Mouse (Mus musculus) macrophage (primary cell): ENCODE measurements around the gene Ccnb1. TPM values are rescaled to one million over a fixed set of nuclear protein-coding genes. Genes with fewer than 3 reads are reported as not detected.

Source experiments
- H3K27ac ChIP-seq: fragments of 350-480 bp; formaldehyde crosslinking; 2 replicates; pipeline ENCODE4 v1.9.0; 2021
- H3K36me3 ChIP-seq: fragments of 350-480 bp; formaldehyde crosslinking; 2 replicates; pipeline ENCODE4 v1.9.0; 2021; ENCODE audit errors: inconsistent target
- H3K4me3 ChIP-seq: fragments of 350-480 bp; formaldehyde crosslinking; 2 replicates; pipeline ENCODE4 v1.9.0; 2021; ENCODE audit errors: inconsistent target
- H3K79me2 ChIP-seq: fragments of 350-480 bp; formaldehyde crosslinking; 2 replicates; pipeline ENCODE4 v1.9.0; 2021; ENCODE audit errors: inconsistent target
- WGBS: methylation state at CpG from one replicate; pipeline ENCODE4 v1.1.7; 2026; ENCODE audit warnings: inconsistent platforms; ENCODE audit not compliant: missing documents; 5-methylcytosine and 5-hydroxymethylcytosine counted together
- polyA plus RNA-seq: library from polyadenylated mRNA; stranded (reverse); fragments of 250-400 nt; gene quantifications from 3 replicates; pipeline ENCODE4 v1.2.4, GENCODE M21; 2018; ENCODE audit warnings: inconsistent platforms
- total RNA-seq, 78 experiments: library from RNA; depleted of rRNA; stranded (reverse); fragments of 250-400 nt; gene quantifications; 1 replicate in 9 of 78; 2 replicates in 24 of 78; 3 replicates in 43 of 78; 4 replicates in 2 of 78; pipeline ENCODE4 v1.2.4; 2018; ENCODE audit warnings: inconsistent platforms in 56 of 78

Ccnb1 gene
- total RNA-seq (2018; cell fraction: chromatin; rRNA removed): 10 to 100 TPM in 2 of 26 experiments, 1 to 10 TPM in 20, under 1 TPM in 4; 0.57 to 31.0 (median 3.5) TPM
- 1 to 10 TPM; 1.9 to 9.2 (median 3.3) TPM for total RNA-seq (2018; cell fraction: cytosol; rRNA removed)
- total RNA-seq (2018; cell fraction: nucleus; rRNA removed): 10 to 100 TPM in 1 of 26 experiments, 1 to 10 TPM in 25; 1.4 to 16.0 (median 3.4) TPM
- polyA plus RNA-seq: 1.8 to 7.7 TPM (median 6.2 TPM) in 3 replicates

DNA sequence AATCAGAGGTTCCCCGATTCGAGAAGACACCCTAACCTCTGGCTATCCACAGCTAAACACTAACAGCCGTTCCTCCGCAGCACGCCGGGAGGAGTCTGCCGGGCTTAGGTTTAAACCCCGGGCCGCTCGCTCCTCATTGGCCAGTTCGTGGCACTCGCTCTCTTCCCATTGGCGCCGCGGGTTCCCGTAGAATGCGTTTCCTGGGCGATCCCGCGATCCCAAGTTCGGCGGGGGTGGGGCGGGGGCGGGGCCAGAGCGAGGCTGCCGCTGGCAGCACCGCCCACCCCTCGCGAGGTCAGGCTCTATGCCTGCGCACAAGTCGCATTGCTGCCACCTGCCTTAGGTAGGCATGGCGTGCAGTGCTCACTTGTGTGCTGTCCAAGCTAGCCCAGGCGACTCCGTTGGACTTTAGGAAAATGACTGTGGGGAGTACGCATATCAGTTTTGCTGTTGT, at the start of gene Ccnb1:
Gene Ccnb1 (minus strand): TSS at position 157 of the 454 bp plus-strand sequence.
- peaks cover 40% of the 10 kb centered on the region for H3K79me2 ChIP-seq
- no peaks in the 10 kb centered on the region for H3K36me3 ChIP-seq
- WGBS: 0% methylated on average over 29 of the region's 35 CpGs
- H3K27ac ChIP-seq: peak within 1 kb of the TSS; percentile 85
- H3K4me3 ChIP-seq: peak within 1 kb of the TSS; percentile 97

DNA sequence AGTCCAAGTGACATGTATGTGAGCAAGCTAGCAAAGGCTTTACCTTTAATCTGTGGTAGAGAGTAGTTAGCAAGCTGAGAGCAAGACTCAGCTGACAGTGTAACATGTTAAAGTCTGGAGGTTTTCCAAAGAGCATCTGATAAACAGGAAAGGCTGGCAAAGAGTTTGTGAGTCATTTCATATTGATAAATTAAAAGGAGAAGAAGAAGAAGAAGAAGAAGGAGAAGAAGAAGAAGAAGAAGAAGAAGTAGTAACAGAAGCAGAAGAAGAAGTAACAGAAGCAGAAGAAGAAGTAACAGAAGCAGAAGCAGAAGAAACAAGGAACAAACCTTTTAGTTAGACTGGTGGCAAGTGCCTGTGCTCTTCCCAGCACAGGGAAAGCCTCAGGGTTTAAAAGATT, 48.4 kb upstream of the Ccnb1 start:
- Histone ChIP-seq H3K4me3 (no peak overlapping the region), H3K27ac (peak overlapping the region; percentile 10; the same call in 1 of the 2 replicates), H3K36me3 (no peaks in the 10 kb centered on the region), H3K79me2 (peaks cover 30% of the 10 kb centered on the region)

DNA sequence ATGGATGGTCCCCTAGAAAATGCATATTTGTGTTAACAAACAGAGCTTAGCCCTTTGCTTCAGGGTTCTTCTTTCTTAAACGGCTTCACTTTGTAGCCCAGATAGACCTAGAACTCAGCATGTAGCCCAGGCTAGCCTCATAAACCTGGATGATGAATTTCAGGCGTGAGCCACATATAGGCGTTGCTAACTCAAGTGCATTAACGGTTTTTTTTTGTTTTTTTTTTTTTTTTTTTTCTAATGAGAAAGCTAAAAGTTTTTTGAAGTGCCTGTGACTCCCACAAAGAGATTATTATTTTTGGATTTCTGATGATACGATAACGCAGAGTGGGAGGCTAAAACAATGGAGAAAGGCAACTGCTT, 47.3 kb upstream of the Ccnb1 start:
- 0 out of 2 replicates have a peak, but pooled peaks cover 5% of the 10 kb centered on the region for H3K36me3 ChIP-seq
- 41% methylated on average over 6 of the region's 6 CpGs for whole genome bisulfite sequencing
- H3K79me2 ChIP-seq: peaks cover 41% of the 10 kb centered on the region
- H3K27ac ChIP-seq: no peak overlapping the region
- H3K4me3 ChIP-seq: no peak overlapping the region

DNA sequence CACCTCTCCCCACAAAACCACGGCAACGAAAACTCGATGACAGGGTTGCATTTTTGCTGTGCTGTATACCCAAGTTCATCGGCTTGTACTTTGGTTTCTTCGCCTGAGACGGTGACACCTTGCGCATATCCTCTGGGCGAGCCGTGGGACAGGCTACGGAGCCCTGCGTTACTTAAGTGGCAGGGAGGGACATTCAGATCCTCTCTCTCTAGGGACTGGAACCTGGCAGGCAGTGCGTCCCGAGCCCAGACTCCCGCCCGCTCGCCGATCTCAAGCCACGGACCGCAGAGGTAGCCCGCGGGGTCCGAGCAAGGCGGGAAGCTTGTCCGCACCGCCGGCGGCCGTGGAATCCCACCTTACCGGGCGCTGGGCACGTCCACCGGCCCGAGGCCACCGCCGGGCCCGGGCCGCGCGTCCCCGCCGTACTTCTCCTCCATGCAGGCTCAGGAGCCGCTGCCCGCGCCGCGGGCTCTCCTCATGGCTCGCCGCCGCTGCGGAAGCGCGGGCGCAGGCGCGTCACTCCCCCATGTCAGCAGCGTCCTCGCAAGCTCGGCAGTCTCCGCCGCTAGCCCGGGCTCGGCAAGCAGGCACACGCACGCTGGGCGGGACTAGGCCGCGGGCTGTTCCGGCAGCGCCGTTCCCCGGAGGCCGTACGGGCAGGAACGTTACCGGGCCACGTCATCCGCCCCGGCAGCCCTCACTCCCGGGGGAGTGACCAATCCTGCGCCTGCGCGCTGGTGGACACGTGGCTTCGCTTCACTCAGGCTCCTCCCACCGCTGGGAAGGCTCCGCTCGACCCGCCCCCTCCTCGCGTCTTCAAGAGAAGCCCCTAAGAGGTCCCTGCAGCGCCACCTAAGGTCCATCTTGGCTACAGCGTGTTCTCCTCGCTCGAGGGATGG, 46.6 kb upstream of the Ccnb1 start, which contains the start of gene Slc30a5:
Gene Slc30a5 (minus strand): TSS at position 687 of the 899 bp plus-strand sequence.
- H3K27ac ChIP-seq: peak within 1 kb of the TSS; percentile 90
- H3K4me3 ChIP-seq: peak within 1 kb of the TSS; percentile 92
- peaks cover 47% of the 10 kb centered on the region for H3K79me2 ChIP-seq
- WGBS: 0% methylated on average over 84 of the region's 94 CpGs
- peaks cover 12% of the 10 kb centered on the region; the same call in 1 of the 2 replicates for H3K36me3 ChIP-seq

DNA sequence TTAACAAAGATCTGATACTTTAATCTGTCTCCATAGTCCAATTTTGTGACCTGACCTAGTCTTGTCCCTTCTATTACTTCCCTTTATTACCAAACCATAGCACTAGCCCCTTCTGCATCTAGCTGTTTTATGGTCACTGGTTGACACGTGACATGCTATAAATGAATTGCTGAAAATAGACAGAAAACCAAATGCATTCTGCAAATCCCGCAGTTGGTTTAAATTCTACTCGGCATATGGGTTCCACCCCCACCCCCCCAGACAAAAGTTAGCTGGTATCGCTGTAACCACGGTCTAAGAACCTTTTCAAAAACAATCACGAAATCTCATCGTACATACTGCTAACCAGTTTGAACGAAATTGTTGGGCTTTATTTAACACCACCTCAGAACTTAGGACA, 45.8 kb upstream of the Ccnb1 start:
- Histone ChIP-seq H3K79me2 (peaks cover 55% of the 10 kb centered on the region), H3K27ac (peak overlapping the region; percentile 90)
- 0% methylated on average over 8 of the region's 8 CpGs for WGBS

DNA sequence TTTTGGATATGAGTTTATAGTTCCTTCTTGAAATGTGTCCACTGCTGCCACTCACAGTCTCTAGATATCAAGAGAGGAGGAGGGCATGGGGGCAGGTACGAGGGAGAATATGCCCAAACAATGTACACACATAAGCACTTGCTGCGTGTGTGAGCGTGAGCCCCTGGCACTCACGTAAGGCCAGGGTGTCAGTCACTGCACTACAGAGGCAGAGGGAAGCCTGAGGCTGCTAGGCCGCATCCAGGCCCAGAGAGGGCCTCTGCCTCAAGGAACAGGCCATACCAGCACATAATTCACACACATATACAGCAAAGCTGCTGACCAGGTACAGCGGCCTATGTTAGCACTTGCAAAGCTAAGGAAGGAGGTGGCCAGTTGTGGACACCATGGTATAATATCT, 44.8 kb upstream of the Ccnb1 start:
- Histone ChIP-seq H3K4me3 (no peak overlapping the region; the same call in 1 of the 2 replicates), H3K36me3 (peaks cover 29% of the 10 kb centered on the region; the same call in 1 of the 2 replicates), H3K27ac (no peak overlapping the region), H3K79me2 (peaks cover 66% of the 10 kb centered on the region)
- whole genome bisulfite sequencing: 84% methylated on average over 6 of the region's 6 CpGs

More for the DNA sequence above, 45.8 kb upstream of the Ccnb1 start:
- Histone ChIP-seq H3K4me3 (peak overlapping the region; percentile 92), H3K36me3 (peaks cover 19% of the 10 kb centered on the region; the same call in 1 of the 2 replicates)

DNA sequence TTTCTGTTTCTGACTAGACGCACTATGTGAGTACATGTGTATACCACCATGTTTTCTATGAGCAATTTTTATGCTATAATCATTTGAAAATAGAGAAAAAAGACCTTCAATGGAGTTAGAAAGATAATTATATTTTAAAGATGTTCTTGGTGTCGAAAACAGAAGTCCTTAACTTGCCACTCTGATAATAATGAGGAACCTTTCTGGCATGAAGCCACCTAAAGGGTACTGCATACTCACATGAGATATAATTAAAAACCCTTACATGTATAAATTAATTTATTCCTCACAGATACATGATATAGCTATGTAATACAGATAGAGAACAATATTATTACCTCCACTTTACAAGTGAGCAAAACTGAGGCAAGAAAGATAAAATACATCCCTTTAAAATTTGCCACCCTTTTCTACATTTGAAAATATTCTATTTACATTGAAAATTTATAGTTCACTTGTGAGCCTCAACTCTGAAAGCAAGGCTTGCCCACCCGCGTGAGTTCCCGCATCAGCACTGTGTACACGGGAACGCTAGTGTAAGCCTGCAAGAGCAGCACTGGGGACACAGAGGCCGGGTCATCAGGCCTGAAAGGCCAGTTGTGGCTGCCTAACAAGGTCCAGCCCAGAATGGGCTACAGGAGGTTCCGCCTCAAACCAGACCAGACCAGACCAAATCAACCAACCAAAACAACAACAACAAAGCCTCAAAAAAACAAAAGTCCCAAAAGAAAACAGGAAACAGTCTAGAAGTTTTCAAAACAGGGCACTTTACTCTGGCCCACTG, 39.4 kb upstream of the Ccnb1 start:
- H3K27ac ChIP-seq: no peak overlapping the region
- H3K4me3 ChIP-seq: no peak overlapping the region
- 94% methylated on average over 9 of the region's 9 CpGs for WGBS
- H3K79me2 ChIP-seq: peaks cover 96% of the 10 kb centered on the region
- peaks cover 54% of the 10 kb centered on the region; the same call in 1 of the 2 replicates for H3K36me3 ChIP-seq

DNA sequence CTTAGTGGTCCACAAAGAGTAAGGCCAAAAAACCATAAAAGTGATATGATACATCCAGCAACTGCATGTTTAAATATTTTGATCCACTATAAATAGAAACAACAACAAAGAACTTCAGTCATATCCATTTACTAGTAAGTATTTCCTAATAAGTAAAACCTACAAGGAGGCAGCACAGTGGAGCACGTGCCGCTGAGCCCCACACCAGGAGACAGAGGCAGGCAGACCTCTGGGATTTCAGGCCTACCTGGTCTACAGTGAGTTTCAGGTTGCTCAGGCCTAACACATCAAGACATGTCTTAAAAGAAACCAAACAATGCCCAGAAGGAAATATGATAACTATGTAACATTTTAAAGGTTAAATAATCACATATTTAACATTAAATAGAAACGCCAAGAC, 38.5 kb upstream of the Ccnb1 start:
- Histone ChIP-seq H3K79me2 (peaks cover 87% of the 10 kb centered on the region), H3K4me3 (no peak overlapping the region), H3K27ac (no peak overlapping the region), H3K36me3 (peaks cover 63% of the 10 kb centered on the region)
- 92% methylated on average over 2 of the region's 3 CpGs for WGBS

DNA sequence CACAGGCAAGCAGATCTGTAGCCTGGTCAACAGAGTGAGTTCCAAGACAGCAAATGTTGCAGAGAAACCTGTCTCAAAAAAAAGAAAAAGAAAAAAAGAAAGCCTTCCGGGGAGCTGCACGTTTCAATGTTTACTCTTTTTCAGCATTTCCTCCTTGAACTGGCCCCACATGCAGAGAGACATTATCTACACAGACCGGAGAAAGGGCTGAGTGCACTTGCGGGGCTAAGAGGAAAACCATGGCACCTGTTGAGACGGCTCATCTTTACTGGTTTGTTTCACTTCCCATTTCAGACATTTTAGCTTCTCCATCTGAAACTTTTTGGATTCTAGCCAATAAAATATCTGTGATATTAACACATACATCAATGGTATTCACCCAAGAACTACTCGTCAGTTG, 37.9 kb upstream of the Ccnb1 start:
- WGBS: 15% methylated on average over 6 of the region's 6 CpGs
- H3K4me3 ChIP-seq: no peak overlapping the region
- peaks cover 69% of the 10 kb centered on the region for H3K36me3 ChIP-seq
- H3K79me2 ChIP-seq: peaks cover 81% of the 10 kb centered on the region
- H3K27ac ChIP-seq: no peak overlapping the region

DNA sequence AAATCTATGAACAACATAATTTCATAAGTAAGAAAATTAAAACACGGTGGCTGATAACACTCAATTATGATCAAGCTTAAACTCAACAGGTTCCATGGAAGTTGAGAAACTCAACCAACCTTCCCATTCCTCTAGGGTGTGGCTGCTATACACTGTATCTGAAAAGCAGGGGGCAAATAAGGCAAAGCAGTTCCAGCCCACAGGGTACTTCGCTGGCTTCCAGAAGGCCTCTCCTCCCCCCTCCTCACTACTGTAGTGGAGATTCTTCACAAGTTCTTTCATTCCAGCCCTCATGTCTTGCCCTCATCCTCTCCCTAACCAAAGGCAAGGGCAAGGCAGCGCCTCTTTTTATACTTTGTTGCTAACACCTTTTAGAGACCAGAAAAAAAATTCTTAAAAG, 37.5 kb upstream of the Ccnb1 start:
- Histone ChIP-seq H3K4me3 (no peak overlapping the region), H3K79me2 (peaks cover 76% of the 10 kb centered on the region), H3K36me3 (peaks cover 68% of the 10 kb centered on the region), H3K27ac (no peak overlapping the region)
- 90% methylated on average over 3 of the region's 3 CpGs for WGBS

DNA sequence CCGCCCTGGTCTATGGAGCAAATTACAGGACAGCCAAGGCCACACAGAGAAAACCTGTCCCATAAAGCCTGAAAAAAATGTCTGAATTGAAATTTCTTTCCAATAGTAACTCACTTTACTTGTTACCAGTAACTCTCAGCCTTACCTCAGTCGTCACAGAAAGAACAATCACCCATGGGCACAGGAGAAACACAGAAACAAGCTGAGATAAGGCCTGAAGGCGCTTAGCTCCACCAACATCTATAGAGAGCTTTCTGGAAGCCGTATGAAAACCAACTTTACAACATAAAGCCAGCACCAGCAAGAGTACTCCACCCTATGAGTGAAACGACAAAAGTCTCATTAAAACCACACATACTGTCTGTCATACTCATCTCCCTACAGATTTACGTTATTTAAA, 28.1 kb upstream of the Ccnb1 start:
- 87% methylated on average over 6 of the region's 6 CpGs for WGBS
- peaks cover 70% of the 10 kb centered on the region for H3K36me3 ChIP-seq
- no peaks in the 10 kb centered on the region for H3K79me2 ChIP-seq
- no peak overlapping the region for H3K27ac ChIP-seq
- H3K4me3 ChIP-seq: no peak overlapping the region

DNA sequence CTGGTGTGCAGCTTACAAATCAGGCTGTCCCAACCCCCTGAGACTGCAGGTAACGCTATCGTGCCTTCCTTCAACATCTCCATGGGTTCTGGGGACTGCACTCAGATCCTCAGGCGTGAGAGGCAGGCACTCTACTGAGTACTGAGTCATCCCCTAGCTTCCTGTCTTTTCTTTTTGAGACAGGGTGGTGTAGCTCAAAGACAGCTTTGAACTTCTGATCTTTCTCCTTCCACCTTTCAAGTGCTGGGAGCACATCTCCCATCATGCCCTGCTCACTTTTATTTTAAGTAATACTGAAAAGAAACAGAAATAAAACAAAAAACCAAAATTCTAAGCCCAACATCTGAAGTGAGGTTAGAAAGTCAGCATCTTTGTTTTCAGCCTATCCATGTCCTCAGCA, 19.4 kb upstream of the Ccnb1 start:
- 98% methylated on average over 3 of the region's 3 CpGs for WGBS
- Histone ChIP-seq H3K36me3 (peaks cover 70% of the 10 kb centered on the region), H3K79me2 (no peaks in the 10 kb centered on the region), H3K27ac (no peak overlapping the region), H3K4me3 (no peak overlapping the region)

DNA sequence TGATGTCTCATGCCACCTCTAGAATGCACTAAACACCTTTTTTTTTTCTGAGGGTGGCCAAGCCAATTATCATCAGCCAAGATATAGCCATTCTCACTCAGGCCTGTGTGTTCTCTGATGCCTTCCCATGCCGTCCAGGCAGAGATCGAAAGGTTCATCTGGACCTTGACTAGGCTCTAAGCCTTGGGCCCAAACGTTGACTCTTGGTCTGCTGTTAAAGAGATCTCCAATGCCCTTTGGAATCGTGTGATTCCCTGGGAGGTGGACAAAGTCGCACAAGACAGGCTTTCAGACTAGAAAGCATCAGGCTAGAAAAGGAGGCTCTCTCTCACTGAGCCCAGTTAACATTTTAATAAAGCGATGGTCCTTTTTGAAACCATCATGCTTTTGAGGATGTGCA, 10.8 kb upstream of the Ccnb1 start:
- H3K27ac ChIP-seq: no peak overlapping the region
- no peaks in the 10 kb centered on the region for H3K36me3 ChIP-seq
- 96% methylated on average over 6 of the region's 6 CpGs for WGBS
- H3K79me2 ChIP-seq: no peaks in the 10 kb centered on the region
- no peak overlapping the region for H3K4me3 ChIP-seq

DNA sequence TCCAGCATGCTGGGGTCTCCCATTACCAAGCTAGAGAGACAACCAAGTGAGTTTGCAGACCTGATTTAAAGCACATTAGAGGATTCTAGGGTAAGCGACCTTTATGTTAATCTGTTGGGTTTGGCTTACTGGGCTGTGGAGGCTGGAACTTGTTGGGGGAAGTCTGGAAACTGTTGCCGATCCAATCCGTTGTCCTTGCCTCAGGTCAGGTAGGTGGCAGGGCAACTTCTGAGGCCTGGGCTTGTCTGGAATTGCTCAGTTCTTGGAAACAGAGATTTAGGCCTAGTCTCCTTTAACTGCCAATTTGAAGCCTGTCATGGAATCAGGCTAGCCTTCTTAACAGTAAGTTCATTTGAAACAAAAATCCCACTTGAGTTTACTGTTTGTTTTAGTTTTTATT, 2.7 kb upstream of the Ccnb1 start:
- Histone ChIP-seq H3K4me3 (no peak overlapping the region), H3K36me3 (no peaks in the 10 kb centered on the region), H3K79me2 (peaks cover 21% of the 10 kb centered on the region), H3K27ac (no peak overlapping the region)
- WGBS: 100% methylated on average over 3 of the region's 3 CpGs
